Mouse (Mus musculus) small intestine, adult 2 months (tissue): ENCODE data around the gene Tpmt.

ENCODE experiments used
- CTCF ChIP-seq: fragments of 200-500 bp; IDR thresholded peaks from 2 replicates; pipeline ENCODE4 v1.5.1; 2012; ENCODE audit warnings: low read depth, mild to moderate bottlenecking, control low read depth, inconsistent platforms, low read length, moderate library complexity, mixed read lengths; ENCODE audit not compliant: insufficient replicate concordance, insufficient read length; ENCODE audit errors: extremely low read depth
- POLR2A ChIP-seq: fragments of 200-500 bp; IDR thresholded peaks from 2 replicates; pipeline ENCODE4 v1.6.1; 2012; ENCODE audit warnings: low read depth, mild to moderate bottlenecking, control low read depth, inconsistent platforms, low read length, moderate library complexity

GRCm38 (mm10) chr13:47053971-47054370, 9.4 kb upstream of the Tpmt start:
- TF ChIP-seq CTCF (no peak), POLR2A (no peak)
